Mouse (Mus musculus): ENCODE measurements around the gene Sbf1.

GRCm38 (mm10) chr15:89239751-89240392, 75.2 kb downstream of the Sbf1 start:
- TF ChIP-seq CTCF (IDR thresholded peaks at IDR 0.05; ENCODE audit: low read depth) (no peak), EP300 (optimal IDR thresholded peaks at IDR 0.05) (no peak)
